Mouse (Mus musculus): ENCODE data around the gene Hcn2. TPM values are rescaled to one million over a fixed set of nuclear protein-coding genes. Genes with fewer than 3 reads are reported as not detected.
A peak's percentile ranks its signal among the peaks of the same experiment; 100 is the strongest.

The Hcn2 gene
- polyA plus RNA-seq, 1 experiment from 2014 or later: 3.7 TPM

- H3K27ac ChIP-seq (ENCODE audit: low read depth, low read length): peak overlapping the region; percentile 88
- peak overlapping the region; percentile 89 for H3K4me3 ChIP-seq (ENCODE audit: low read depth, low read length)
- H3K9me3 ChIP-seq (ENCODE audit: control insufficient read depth, low read length): no peaks in the 10 kb centered on the region
- no peaks in the 10 kb centered on the region for H3K27me3 ChIP-seq (ENCODE audit: control insufficient read depth, insufficient read depth, low read length)
- no peaks in the 10 kb centered on the region for H3K36me3 ChIP-seq (ENCODE audit: control insufficient read depth, insufficient read depth, low read length)
- peak; percentile 85 for ATAC-seq (ENCODE audit: low read depth)
- H3K9ac ChIP-seq (replicated peaks; ENCODE audit: low read depth, low read length): peak overlapping the region; percentile 85
- 11% methylated on average over 39 of the region's 40 CpGs for WGBS
- peaks cover 17% of the 10 kb centered on the region for H3K4me1 ChIP-seq (ENCODE audit: control insufficient read depth, insufficient read depth, low read length)
- peak overlapping the region; percentile 55 for H3K4me2 ChIP-seq (ENCODE audit: low read depth, low read length)
Observed at GRCm38 (mm10) chr10:79767372-79768244, 51.2 kb downstream of the Hcn2 start.

- WGBS: 1% methylated on average over 5 of the region's 5 CpGs
- no peaks in the 10 kb centered on the region for H3K36me3 ChIP-seq (ENCODE audit: control insufficient read depth, insufficient read depth, low read length)
- no peak overlapping the region for H3K27ac ChIP-seq (ENCODE audit: low read depth, low read length)
- no peak overlapping the region for H3K9ac ChIP-seq (replicated peaks; ENCODE audit: low read depth, low read length)
- H3K27me3 ChIP-seq (ENCODE audit: control insufficient read depth, insufficient read depth, low read length): no peaks in the 10 kb centered on the region
- H3K9me3 ChIP-seq (ENCODE audit: control insufficient read depth, low read length): no peaks in the 10 kb centered on the region
- ATAC-seq (ENCODE audit: low read depth): no peak
- H3K4me3 ChIP-seq (ENCODE audit: low read depth, low read length): no peak overlapping the region
- peak overlapping the region; percentile 55; the same call in 1 of the 2 replicates for H3K4me2 ChIP-seq (ENCODE audit: low read depth, low read length)
- H3K4me1 ChIP-seq (ENCODE audit: control insufficient read depth, insufficient read depth, low read length): peaks cover 17% of the 10 kb centered on the region
Observed at GRCm38 (mm10) chr10:79768400-79768799, 52.0 kb downstream of the Hcn2 start.

GRCm38 (mm10) chr10:79769329-79769728 is 52.9 kb downstream of the Hcn2 start:
- Histone ChIP-seq H3K36me3 (ENCODE audit: control insufficient read depth, insufficient read depth, low read length) (no peaks in the 10 kb centered on the region), H3K9me3 (ENCODE audit: control insufficient read depth, low read length) (no peaks in the 10 kb centered on the region), H3K27me3 (ENCODE audit: control insufficient read depth, insufficient read depth, low read length) (no peaks in the 10 kb centered on the region), H3K4me2 (ENCODE audit: low read depth, low read length) (no peak overlapping the region), H3K4me1 (ENCODE audit: control insufficient read depth, insufficient read depth, low read length) (peaks cover 17% of the 10 kb centered on the region), H3K4me3 (ENCODE audit: low read depth, low read length) (no peak overlapping the region), H3K27ac (ENCODE audit: low read depth, low read length) (no peak overlapping the region), H3K9ac (replicated peaks; ENCODE audit: low read depth, low read length) (no peak overlapping the region)
- 34% methylated on average over 4 of the region's 4 CpGs for WGBS
- no peak for ATAC-seq (ENCODE audit: low read depth)

- Histone ChIP-seq H3K36me3 (ENCODE audit: control insufficient read depth, insufficient read depth, low read length) (no peaks in the 10 kb centered on the region), H3K4me2 (ENCODE audit: low read depth, low read length) (no peak overlapping the region), H3K9me3 (ENCODE audit: control insufficient read depth, low read length) (no peaks in the 10 kb centered on the region), H3K27me3 (ENCODE audit: control insufficient read depth, insufficient read depth, low read length) (peaks cover 5% of the 10 kb centered on the region; the same call in 1 of the 2 replicates), H3K27ac (ENCODE audit: low read depth, low read length) (no peak overlapping the region), H3K4me3 (ENCODE audit: low read depth, low read length) (no peak overlapping the region), H3K9ac (replicated peaks; ENCODE audit: low read depth, low read length) (no peak overlapping the region), H3K4me1 (ENCODE audit: control insufficient read depth, insufficient read depth, low read length) (peaks cover 11% of the 10 kb centered on the region; the same call in 1 of the 2 replicates)
- WGBS: 89% methylated on average over 3 of the region's 3 CpGs
- no peak for ATAC-seq (ENCODE audit: low read depth)
Observed at GRCm38 (mm10) chr10:79772320-79772719, 55.9 kb downstream of the Hcn2 start.

- WGBS: 100% methylated on average over 2 of the region's 2 CpGs
Observed at GRCm38 (mm10) chr10:79773208-79773607, 56.8 kb downstream of the Hcn2 start.

GRCm38 (mm10) chr10:79774486-79775279 is 58.2 kb downstream of the Hcn2 start:
- ATAC-seq (ENCODE audit: low read depth): no peak
- Histone ChIP-seq H3K36me3 (ENCODE audit: control insufficient read depth, insufficient read depth, low read length) (no peaks in the 10 kb centered on the region), H3K9me3 (ENCODE audit: control insufficient read depth, low read length) (no peaks in the 10 kb centered on the region), H3K4me1 (ENCODE audit: control insufficient read depth, insufficient read depth, low read length) (peaks cover 3% of the 10 kb centered on the region; the same call in 1 of the 2 replicates), H3K4me3 (ENCODE audit: low read depth, low read length) (no peak overlapping the region), H3K27ac (ENCODE audit: low read depth, low read length) (no peak overlapping the region), H3K9ac (replicated peaks; ENCODE audit: low read depth, low read length) (no peak overlapping the region), H3K27me3 (ENCODE audit: control insufficient read depth, insufficient read depth, low read length) (peaks cover 5% of the 10 kb centered on the region), H3K4me2 (ENCODE audit: low read depth, low read length) (no peak overlapping the region)
- 64% methylated on average over 5 of the region's 5 CpGs for WGBS

More at GRCm38 (mm10) chr10:79773208-79773607, 56.8 kb downstream of the Hcn2 start:
- no peaks in the 10 kb centered on the region for H3K9me3 ChIP-seq (ENCODE audit: control insufficient read depth, low read length)
- H3K4me1 ChIP-seq (ENCODE audit: control insufficient read depth, insufficient read depth, low read length): peaks cover 5% of the 10 kb centered on the region; the same call in 1 of the 2 replicates
- H3K36me3 ChIP-seq (ENCODE audit: control insufficient read depth, insufficient read depth, low read length): no peaks in the 10 kb centered on the region
- ATAC-seq (ENCODE audit: low read depth): no peak
- H3K27me3 ChIP-seq (ENCODE audit: control insufficient read depth, insufficient read depth, low read length): peaks cover 5% of the 10 kb centered on the region; the same call in 1 of the 2 replicates
- no peak overlapping the region for H3K4me3 ChIP-seq (ENCODE audit: low read depth, low read length)
- no peak overlapping the region for H3K27ac ChIP-seq (ENCODE audit: low read depth, low read length)
- no peak overlapping the region for H3K4me2 ChIP-seq (ENCODE audit: low read depth, low read length)
- no peak overlapping the region for H3K9ac ChIP-seq (replicated peaks; ENCODE audit: low read depth, low read length)

GRCm38 (mm10) chr10:79777103-79777531 is 60.7 kb downstream of the Hcn2 start, which contains the start of gene Fstl3:
Gene Fstl3, plus strand, starts transcription at chr10:79777272.
- ATAC-seq (ENCODE audit: low read depth): no peak
- H3K36me3 ChIP-seq (ENCODE audit: control insufficient read depth, insufficient read depth, low read length): no peaks in the 10 kb centered on the region
- WGBS: under 1% methylated on average over 39 of the region's 39 CpGs
- no peaks in the 10 kb centered on the region for H3K9me3 ChIP-seq (ENCODE audit: control insufficient read depth, low read length)
- H3K27ac ChIP-seq (ENCODE audit: low read depth, low read length): no peak within 1 kb of the TSS
- H3K9ac ChIP-seq (replicated peaks; ENCODE audit: low read depth, low read length): 0 out of 2 replicates have a peak within 1 kb of the TSS, but pooled peaks have one; percentile 28
- peak within 1 kb of the TSS; percentile 38 for H3K4me2 ChIP-seq (ENCODE audit: low read depth, low read length)
- peaks cover 3% of the 10 kb centered on the region; the same call in 1 of the 2 replicates for H3K4me1 ChIP-seq (ENCODE audit: control insufficient read depth, insufficient read depth, low read length)
- peaks cover 8% of the 10 kb centered on the region for H3K27me3 ChIP-seq (ENCODE audit: control insufficient read depth, insufficient read depth, low read length)
- H3K4me3 ChIP-seq (ENCODE audit: low read depth, low read length): peak within 1 kb of the TSS; percentile 15

GRCm38 (mm10) chr10:79778006-79778405 is 61.6 kb downstream of the Hcn2 start:
- ATAC-seq (ENCODE audit: low read depth): 0 out of 2 replicates have a peak, but pooled peaks have one; percentile 7

More at GRCm38 (mm10) chr10:79778006-79778405, 61.6 kb downstream of the Hcn2 start:
- H3K27me3 ChIP-seq (ENCODE audit: control insufficient read depth, insufficient read depth, low read length): peaks cover 8% of the 10 kb centered on the region
- H3K27ac ChIP-seq (ENCODE audit: low read depth, low read length): no peak overlapping the region
- 6% methylated on average over 15 of the region's 15 CpGs for WGBS
- H3K9ac ChIP-seq (replicated peaks; ENCODE audit: low read depth, low read length): no peak overlapping the region
- no peaks in the 10 kb centered on the region for H3K9me3 ChIP-seq (ENCODE audit: control insufficient read depth, low read length)
- no peaks in the 10 kb centered on the region for H3K36me3 ChIP-seq (ENCODE audit: control insufficient read depth, insufficient read depth, low read length)
- no peak overlapping the region for H3K4me2 ChIP-seq (ENCODE audit: low read depth, low read length)
- H3K4me1 ChIP-seq (ENCODE audit: control insufficient read depth, insufficient read depth, low read length): peaks cover 3% of the 10 kb centered on the region; the same call in 1 of the 2 replicates
- H3K4me3 ChIP-seq (ENCODE audit: low read depth, low read length): no peak overlapping the region

Measured in neural tube, embryonic 14.5 days (tissue).